Mouse (Mus musculus) bone marrow, adult 2 months (tissue): ENCODE data around the gene Stk32c.

ENCODE experiments used
- CTCF ChIP-seq: fragments of 200-500 bp; IDR thresholded peaks from 2 replicates; pipeline ENCODE4 v1.5.1; 2011; ENCODE audit warnings: low read length, control low read depth; ENCODE audit not compliant: control insufficient read depth, insufficient read depth
- POLR2A ChIP-seq: fragments of 200-500 bp; IDR thresholded peaks from 2 replicates; pipeline ENCODE4 v1.6.1; 2011; ENCODE audit warnings: low read depth, mild to moderate bottlenecking, control low read depth, low read length, borderline replicate concordance; ENCODE audit not compliant: control insufficient read depth

- TF ChIP-seq CTCF, result no peak
- TF ChIP-seq POLR2A, result no peak
These were observed 28.7 kb downstream of the Stk32c start for GRCm38 (mm10) chr7:139184396-139184795.
